Mouse (Mus musculus) adrenal gland, adult 8-10 months (tissue): Measurements from ENCODE around the gene Mvb12b. TPM values are rescaled to one million over a fixed set of nuclear protein-coding genes. Genes with fewer than 3 reads are reported as not detected.

Experiments
- DNase-seq: peaks from one replicate; pipeline ENCODE4 v3.0.0; 2022
- total RNA-seq, 4 experiments: library from RNA; stranded (reverse); gene quantifications; 2 replicates each; pipeline ENCODE4 v1.2.4; 2022

Mvb12b gene
- total RNA-seq, 4 experiments from 2014 or later: 20.3 to 35.9 (median 24.1) TPM

- no peak for DNase-seq
These were observed 204.2 kb downstream of the Mvb12b start for GRCm38 (mm10) chr2:33683594-33683993.

- DNase-seq: peak; percentile 24
These were observed 204.7 kb downstream of the Mvb12b start for GRCm38 (mm10) chr2:33683095-33683494.

GRCm38 (mm10) chr2:33682219-33682618, 205.5 kb downstream of the Mvb12b start:
- DNase-seq: no peak

Other genes starting within 250 kb of the Mvb12b start
- under 1 TPM in 1 of 4 experiments, not detected in 3; 0.17 TPM for gene Lmx1b, start 247.4 kb downstream of the Mvb12b start, total RNA-seq